Mouse (Mus musculus): ENCODE results near the gene Paics.

- TF ChIP-seq CHD2 (IDR thresholded peaks at IDR 0.05; ENCODE audit: low read depth, low read length) (no peak), ZC3H11A (IDR thresholded peaks at IDR 0.05; ENCODE audit: borderline replicate concordance, low read depth, low read length) (0 out of 2 replicates have a peak, but pooled peaks have one; percentile 23), HCFC1 (IDR thresholded peaks at IDR 0.05; ENCODE audit: borderline replicate concordance, insufficient read depth, low read length) (peak; percentile 74; the same call in 1 of the 2 replicates), ZNF384 (IDR thresholded peaks at IDR 0.05; ENCODE audit: low read depth, low read length) (no peak), MAFK (IDR thresholded peaks at IDR 0.05; ENCODE audit: insufficient read depth, low read depth, low read length) (no peak)
Measured at GRCm38 (mm10) chr5:76951106-76952027, at the start of gene Paics, which contains the start of gene Ppat.
